In the genomic region with DNA sequence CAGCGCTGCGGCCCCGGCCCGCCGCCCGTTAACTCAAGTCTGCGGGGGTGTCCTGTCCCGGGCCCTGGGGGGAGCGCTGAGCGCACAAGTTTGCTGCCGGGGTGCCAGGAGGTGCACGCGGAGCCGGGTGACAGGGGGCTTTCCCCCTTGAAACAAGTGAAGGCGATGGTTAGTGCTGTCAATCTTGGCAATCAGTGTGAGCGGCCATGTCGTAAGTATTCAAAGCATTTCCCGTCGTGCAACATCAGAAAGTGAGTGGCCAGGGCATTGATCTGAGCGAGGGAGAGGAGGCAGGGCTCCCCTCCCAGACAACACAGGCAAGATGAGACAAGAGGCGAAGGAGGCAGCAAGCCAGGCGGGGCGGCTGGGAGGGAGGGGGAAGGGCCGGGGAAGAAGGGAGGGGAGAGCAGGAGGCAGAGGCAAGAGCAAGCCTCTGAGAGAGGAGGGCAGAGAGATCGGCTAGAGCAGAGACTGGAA, we compare ENCODE assay signal across 8 mouse cellular contexts. TPM values are rescaled to one million over a fixed set of nuclear protein-coding genes. Genes with fewer than 3 reads are reported as not detected.
DNase-seq lines count a peak whose midpoint lies in the region; ATAC-seq lines count a peak whose summit lies in the region.

No protein-coding gene starts in this region.

- H3K4me3 ChIP-seq in megakaryocyte, embryonic 14.5 days (replicated peaks) = peak overlapping the region; percentile 91
- H3K4me3 ChIP-seq in brown adipose tissue, adult 24 weeks (ENCODE audit: insufficient read depth, low read depth, low read length) = peak overlapping the region; percentile 76
- H3K4me3 ChIP-seq in intestine, embryonic 14.5 days (ENCODE audit: low read depth, low read length) = peak overlapping the region; percentile 57
- peak overlapping the region; percentile 62 for H3K4me3 ChIP-seq in liver, embryonic 11.5 days (ENCODE audit: low read depth, low read length)
- H3K4me3 ChIP-seq in neural tube, embryonic 11.5 days (ENCODE audit: low read depth, low read length) = peak overlapping the region; percentile 72

- peak overlapping the region; percentile 21; the same call in 1 of the 2 replicates for H3K27ac ChIP-seq in brown adipose tissue, adult 24 weeks (replicated peaks; ENCODE audit: low read depth, low read length)
- peak overlapping the region; percentile 54; the same call in 1 of the 2 replicates for H3K27ac ChIP-seq in intestine, embryonic 14.5 days (ENCODE audit: low read depth)
- no peak overlapping the region for H3K27ac ChIP-seq in liver, embryonic 11.5 days (ENCODE audit: low read depth, low read length)
- H3K27ac ChIP-seq in neural tube, embryonic 11.5 days (ENCODE audit: low read depth, low read length) = peak overlapping the region; percentile 82

- H3K27me3 ChIP-seq in megakaryocyte, embryonic 14.5 days (replicated peaks) = peaks cover 94% of the 10 kb centered on the region
- H3K27me3 ChIP-seq in intestine, embryonic 14.5 days (replicated peaks; ENCODE audit: control insufficient read depth, insufficient read depth, low read length) = peaks cover 57% of the 10 kb centered on the region
- peaks cover 76% of the 10 kb centered on the region for H3K27me3 ChIP-seq in liver, embryonic 11.5 days (replicated peaks; ENCODE audit: control insufficient read depth, insufficient read depth, low read length)
- H3K27me3 ChIP-seq in neural tube, embryonic 11.5 days (ENCODE audit: control insufficient read depth, insufficient read depth, low read length) = peaks cover 35% of the 10 kb centered on the region

- H3K9me3 ChIP-seq in megakaryocyte, embryonic 14.5 days = 0 out of 2 replicates have a peak, but pooled peaks cover 2% of the 10 kb centered on the region
- H3K9me3 ChIP-seq in intestine, embryonic 14.5 days (ENCODE audit: control insufficient read depth, low read length) = no peaks in the 10 kb centered on the region
- no peaks in the 10 kb centered on the region for H3K9me3 ChIP-seq in liver, embryonic 11.5 days (ENCODE audit: control insufficient read depth, low read length)
- no peaks in the 10 kb centered on the region for H3K9me3 ChIP-seq in neural tube, embryonic 11.5 days (ENCODE audit: control insufficient read depth, low read length)

- peak overlapping the region; percentile 96 for H3K4me2 ChIP-seq in intestine, embryonic 14.5 days (ENCODE audit: low read length)
- peak overlapping the region; percentile 95 for H3K4me2 ChIP-seq in liver, embryonic 11.5 days
- peak overlapping the region; percentile 81 for H3K4me2 ChIP-seq in neural tube, embryonic 11.5 days (ENCODE audit: low read depth)

- peaks cover 56% of the 10 kb centered on the region for H3K4me1 ChIP-seq in megakaryocyte, embryonic 14.5 days
- peaks cover 2% of the 10 kb centered on the region; the same call in 1 of the 2 replicates for H3K4me1 ChIP-seq in brown adipose tissue, adult 24 weeks (ENCODE audit: control insufficient read depth, insufficient read depth, insufficient read length, low read length)
- peaks cover 9% of the 10 kb centered on the region for H3K4me1 ChIP-seq in intestine, embryonic 14.5 days (replicated peaks; ENCODE audit: control insufficient read depth, insufficient read depth, low read length)
- H3K4me1 ChIP-seq in liver, embryonic 11.5 days (replicated peaks; ENCODE audit: control insufficient read depth, insufficient read depth, low read length) = peaks cover 18% of the 10 kb centered on the region
- H3K4me1 ChIP-seq in neural tube, embryonic 11.5 days (ENCODE audit: control insufficient read depth, insufficient read depth, low read length) = peaks cover 30% of the 10 kb centered on the region

- H3K36me3 ChIP-seq in megakaryocyte, embryonic 14.5 days (replicated peaks; ENCODE audit: low read length) = no peaks in the 10 kb centered on the region
- no peaks in the 10 kb centered on the region for H3K36me3 ChIP-seq in intestine, embryonic 14.5 days (ENCODE audit: control insufficient read depth, insufficient read depth, low read length)
- no peaks in the 10 kb centered on the region for H3K36me3 ChIP-seq in liver, embryonic 11.5 days (ENCODE audit: control insufficient read depth, insufficient read depth, low read length)
- no peaks in the 10 kb centered on the region for H3K36me3 ChIP-seq in neural tube, embryonic 11.5 days (ENCODE audit: control insufficient read depth, insufficient read depth, low read length)

- peak overlapping the region; percentile 55 for H3K9ac ChIP-seq in intestine, embryonic 14.5 days (ENCODE audit: low read length)
- no peak overlapping the region for H3K9ac ChIP-seq in liver, embryonic 11.5 days (ENCODE audit: low read depth, low read length)
- peak overlapping the region; percentile 73 for H3K9ac ChIP-seq in neural tube, embryonic 11.5 days (ENCODE audit: low read length)

- peak; percentile 80 for DNase-seq in gastrocnemius, postnatal 25 days
- DNase-seq in intestine, embryonic 14.5 days (ENCODE audit: low spot score) = no peak
- peak; percentile 60 for DNase-seq in liver, embryonic 11.5 days (ENCODE audit: low spot score)
- DNase-seq in neural tube, embryonic 11.5 days (ENCODE audit: low spot score) = peak; percentile 83

- ATAC-seq in megakaryocyte, adult 5-6 weeks (ENCODE audit: poor library complexity, severe bottlenecking) = no peak
- ATAC-seq in intestine, embryonic 14.5 days (replicated peaks; ENCODE audit: low FRiP score, low TSS enrichment, low read depth) = no peak
- ATAC-seq in liver, embryonic 11.5 days (replicated peaks; ENCODE audit: low FRiP score) = no peak
- ATAC-seq in neural tube, embryonic 11.5 days (ENCODE audit: insufficient read depth, low FRiP score, low TSS enrichment) = peak; percentile 43
- ATAC-seq in megakaryocyte progenitor cell, adult 5-6 weeks (replicated peaks; ENCODE audit: poor library complexity) = no peak

- under 1% methylated on average over 25 of the region's 25 CpGs for WGBS in intestine, embryonic 14.5 days
- WGBS in liver, embryonic 11.5 days = 2% methylated on average over 25 of the region's 25 CpGs
- under 1% methylated on average over 25 of the region's 25 CpGs for WGBS in neural tube, embryonic 11.5 days

RNA-seq across cellular contexts. Expression of a gene that starts 4.3 kb away (rescaled TPM):
- 0.17 TPM in 1 of 2 replicates, not detected in the other for polyA plus RNA-seq in megakaryocyte, embryonic 14.5 days (2012; ENCODE audit: insufficient read depth, low replicate concordance)
- 0.45 and 3.8 TPM in 2 replicates for total RNA-seq in megakaryocyte, adult 5-6 weeks (2015)
- total RNA-seq in megakaryocyte, adult 5-6 weeks (2017) = 0.99 and 1.2 TPM in 2 replicates
- 15.1 and 24.8 TPM in 2 replicates for polyA plus RNA-seq in brown adipose tissue, adult 24 weeks (2012; ENCODE audit: insufficient read depth, insufficient read length, missing spikeins)
- 100 to 1,000 TPM; 122 to 140 TPM for total RNA-seq in gastrocnemius, postnatal 25 days (2021)
- 33.0 and 34.8 TPM in 2 replicates for polyA plus RNA-seq in intestine, embryonic 14.5 days (2014; fragmentation: Nextera tagmentation; extraction: Ambion mirVana)
- 37.0 and 37.1 TPM in 2 replicates for polyA plus RNA-seq in liver, embryonic 11.5 days (2014; fragmentation: Nextera tagmentation; extraction: Ambion mirVana)
- polyA plus RNA-seq in neural tube, embryonic 11.5 days (2014; fragmentation: Nextera tagmentation; extraction: Ambion mirVana) = 79.3 and 82.6 TPM in 2 replicates
- 1.1 and 1.8 TPM in 2 replicates for total RNA-seq in megakaryocyte progenitor cell, adult 5-6 weeks (2015)
- 1.8 and 3.0 TPM in 2 replicates for total RNA-seq in megakaryocyte progenitor cell, adult 5-6 weeks (2017)

RNA-seq across cellular contexts. Expression of a gene that starts 4.9 kb away (rescaled TPM):
- polyA plus RNA-seq in megakaryocyte, embryonic 14.5 days (2012; ENCODE audit: insufficient read depth, low replicate concordance) = 10.6 and 59.4 TPM in 2 replicates
- 85.7 and 95.9 TPM in 2 replicates for total RNA-seq in megakaryocyte, adult 5-6 weeks (2015)
- 154 and 167 TPM in 2 replicates for total RNA-seq in megakaryocyte, adult 5-6 weeks (2017)
- 60.2 and 68.8 TPM in 2 replicates for polyA plus RNA-seq in brown adipose tissue, adult 24 weeks (2012; ENCODE audit: insufficient read depth, insufficient read length, missing spikeins)
- total RNA-seq in gastrocnemius, postnatal 25 days (2021) = 10 to 100 TPM; 41.2 to 42.4 TPM
- 252 and 263 TPM in 2 replicates for polyA plus RNA-seq in intestine, embryonic 14.5 days (2014; fragmentation: Nextera tagmentation; extraction: Ambion mirVana)
- polyA plus RNA-seq in liver, embryonic 11.5 days (2014; fragmentation: Nextera tagmentation; extraction: Ambion mirVana) = 247 and 252 TPM in 2 replicates
- 338 and 365 TPM in 2 replicates for polyA plus RNA-seq in neural tube, embryonic 11.5 days (2014; fragmentation: Nextera tagmentation; extraction: Ambion mirVana)
- 146 and 157 TPM in 2 replicates for total RNA-seq in megakaryocyte progenitor cell, adult 5-6 weeks (2015)
- total RNA-seq in megakaryocyte progenitor cell, adult 5-6 weeks (2017) = 268 and 289 TPM in 2 replicates

RNA-seq across cellular contexts. Expression of a gene that starts 50.1 kb away (rescaled TPM):
- 0.82 TPM in 1 of 2 replicates, not detected in the other for polyA plus RNA-seq in megakaryocyte, embryonic 14.5 days (2012; ENCODE audit: insufficient read depth, low replicate concordance)
- 0.22 and 0.23 TPM in 2 replicates for total RNA-seq in megakaryocyte, adult 5-6 weeks (2015)
- total RNA-seq in megakaryocyte, adult 5-6 weeks (2017) = 0.66 and 0.81 TPM in 2 replicates
- polyA plus RNA-seq in brown adipose tissue, adult 24 weeks (2012; ENCODE audit: insufficient read depth, insufficient read length, missing spikeins) = not detected in 2 replicates
- total RNA-seq in gastrocnemius, postnatal 25 days (2021) = 1 to 10 TPM; 1.4 to 2.0 TPM
- 0.58 and 0.91 TPM in 2 replicates for polyA plus RNA-seq in intestine, embryonic 14.5 days (2014; fragmentation: Nextera tagmentation; extraction: Ambion mirVana)
- 0.78 and 0.93 TPM in 2 replicates for polyA plus RNA-seq in liver, embryonic 11.5 days (2014; fragmentation: Nextera tagmentation; extraction: Ambion mirVana)
- polyA plus RNA-seq in neural tube, embryonic 11.5 days (2014; fragmentation: Nextera tagmentation; extraction: Ambion mirVana) = 0.74 and 1.3 TPM in 2 replicates
- 1.6 and 1.8 TPM in 2 replicates for total RNA-seq in megakaryocyte progenitor cell, adult 5-6 weeks (2015)
- total RNA-seq in megakaryocyte progenitor cell, adult 5-6 weeks (2017) = 0.83 and 2.2 TPM in 2 replicates

Comparison
In these comparisons a context has a peak if more than half of its experiments do, and no peak if none do; other contexts are left out.
1. RNA of a gene that starts 4.3 kb away (polyA plus RNA-seq): 79.3 to 82.6 TPM in neural tube, embryonic 11.5 days, 37.0 to 37.1 TPM in liver, embryonic 11.5 days, 33.0 to 34.8 TPM in intestine, embryonic 14.5 days and 15.1 to 24.8 TPM in brown adipose tissue, adult 24 weeks; 0.17 TPM in megakaryocyte, embryonic 14.5 days; every median in the first group is over 10 times any median in the second.
2. Peak in every context shown above with its lines, with median percentiles within 50 percentile points of each other: H3K4me3 ChIP-seq and H3K4me2 ChIP-seq.